Mouse (Mus musculus) ZHBTc4 (cell line): ENCODE measurements around the gene Zfp36l1.

ENCODE experiments used
- DNase-seq: peaks from one replicate; pipeline ENCODE4 v3.0.0-alpha.2; 2011; ENCODE audit warnings: low read depth, low spot score

Zfp36l1 gene

DNA sequence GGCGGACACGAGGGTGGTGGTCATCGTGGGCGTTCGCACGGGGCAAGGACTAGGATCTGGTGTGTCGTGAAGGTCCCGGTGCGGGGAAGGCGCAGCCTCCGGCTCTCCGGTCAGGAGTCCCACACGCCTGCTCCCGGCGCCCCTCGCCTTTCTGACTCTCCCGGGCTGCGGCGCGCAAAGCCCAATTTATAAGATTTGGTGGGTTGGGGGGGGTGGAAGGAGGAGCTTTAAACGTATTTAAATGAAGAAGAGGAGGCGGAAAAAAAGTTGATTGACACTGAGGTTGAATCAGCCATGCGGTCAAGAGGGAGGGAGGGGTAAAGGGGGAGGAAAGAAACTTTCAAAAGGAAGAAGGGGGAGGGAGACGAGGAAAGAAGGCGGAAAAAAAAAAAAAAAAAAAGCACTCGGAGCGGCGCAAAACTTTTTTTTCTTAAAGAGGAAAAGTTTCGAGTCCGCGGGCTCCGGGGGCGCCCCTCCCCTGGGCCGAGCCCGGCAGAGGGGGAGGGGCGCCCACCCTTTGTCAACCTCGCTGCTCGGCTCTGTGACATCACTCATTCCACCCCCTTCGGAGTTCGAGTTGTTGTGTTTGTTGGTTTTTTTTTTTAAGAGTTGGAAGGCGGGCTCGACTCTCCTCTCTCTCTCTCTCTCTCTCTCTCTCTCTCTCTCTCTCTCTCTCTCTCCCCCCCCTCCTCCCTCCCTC lies at the start of gene Zfp36l1:
Gene Zfp36l1 (minus strand): TSS at position 162 of the 700 bp plus-strand sequence.
- DNase-seq: peak; percentile 97

DNA sequence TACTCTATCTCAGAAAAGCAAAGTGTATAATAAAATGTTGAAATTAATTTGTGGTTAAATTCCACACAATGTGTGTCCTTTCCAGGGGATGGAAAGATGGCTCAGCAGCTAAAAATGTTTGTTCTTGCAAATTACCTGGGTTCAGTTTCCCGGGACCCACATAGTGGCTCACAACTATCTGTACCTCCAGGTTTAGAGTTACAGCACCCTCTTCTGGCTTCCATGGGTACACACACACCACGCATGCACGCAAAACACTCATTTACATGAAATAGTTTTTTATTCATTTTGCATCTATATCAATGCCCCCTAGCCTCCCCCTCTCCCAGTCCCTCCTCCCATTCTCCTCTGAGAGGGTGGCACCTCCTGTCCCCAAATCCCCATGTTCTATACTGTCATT lies 49.6 kb upstream of the Zfp36l1 start:
- DNase-seq: peak; percentile 39

DNA sequence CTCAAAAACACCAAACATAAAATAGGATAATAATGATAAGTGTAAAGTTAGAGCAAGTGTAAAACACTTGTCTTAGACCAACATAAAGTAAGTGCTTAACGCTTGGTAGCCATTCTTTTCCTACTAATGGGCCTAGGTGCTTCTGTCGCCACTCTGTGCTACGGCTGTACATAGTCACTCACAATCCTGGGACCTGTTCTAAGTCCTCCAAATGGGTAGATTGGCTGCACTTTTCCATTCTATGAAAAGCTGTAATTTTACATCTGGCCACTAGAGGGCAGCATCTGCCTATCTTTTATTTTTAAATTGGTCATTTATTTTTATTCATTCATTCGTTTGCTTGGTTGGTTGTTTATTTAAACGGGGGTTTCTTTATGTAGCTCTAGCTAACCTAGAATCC lies 44.9 kb upstream of the Zfp36l1 start:
- DNase-seq: peak; percentile 48

DNA sequence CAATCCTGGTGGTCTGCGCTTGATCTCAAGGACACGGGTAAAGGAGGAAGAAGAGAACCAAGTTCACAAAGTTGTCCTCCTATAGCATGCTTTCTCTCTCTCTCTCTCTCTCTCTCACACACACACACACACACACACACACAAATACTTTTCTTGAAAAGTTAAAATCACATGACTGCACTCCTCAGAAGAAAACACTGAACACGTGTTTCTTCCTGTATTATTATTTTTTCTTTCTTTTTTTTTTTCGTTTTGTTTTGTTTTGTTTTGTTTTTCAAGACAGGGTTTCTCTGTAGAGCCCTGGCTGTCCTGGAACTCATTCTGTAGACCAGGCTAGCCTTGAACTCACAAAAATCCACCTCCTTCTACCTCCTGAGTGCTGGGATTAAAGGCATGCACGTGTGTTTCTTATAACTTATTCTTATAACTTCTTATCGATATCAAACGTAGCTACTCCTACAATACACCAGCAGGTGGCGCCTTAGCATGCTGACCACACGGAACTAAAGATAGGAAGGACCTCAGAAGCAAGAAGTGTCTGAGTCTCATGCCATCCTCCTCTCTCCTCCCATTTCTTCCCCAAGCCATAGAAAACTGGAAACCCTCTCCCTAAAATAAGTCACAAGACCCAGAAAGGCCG lies 41.0 kb upstream of the Zfp36l1 start:
- DNase-seq: peak; percentile 82

DNA sequence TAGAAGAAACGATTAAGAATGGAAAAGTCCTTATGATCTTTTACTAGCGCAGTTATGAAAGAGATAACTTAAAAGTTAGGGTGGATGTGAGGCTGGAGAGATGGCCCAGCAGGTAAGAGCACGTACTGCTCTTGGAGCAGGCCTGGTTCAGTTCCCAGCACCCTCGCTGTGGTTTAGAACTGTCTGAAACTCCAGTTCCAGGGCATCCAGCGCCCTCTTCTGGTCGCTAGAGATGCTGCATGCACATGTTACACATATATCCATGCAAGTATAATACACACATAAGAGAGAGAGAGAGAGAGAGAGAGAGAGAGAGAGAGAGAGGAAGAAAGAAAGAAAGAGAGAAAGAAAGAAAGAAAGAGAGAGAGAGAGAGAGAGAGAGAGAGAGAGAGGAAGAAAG lies 40.3 kb upstream of the Zfp36l1 start:
- DNase-seq: peak; percentile 69

DNA sequence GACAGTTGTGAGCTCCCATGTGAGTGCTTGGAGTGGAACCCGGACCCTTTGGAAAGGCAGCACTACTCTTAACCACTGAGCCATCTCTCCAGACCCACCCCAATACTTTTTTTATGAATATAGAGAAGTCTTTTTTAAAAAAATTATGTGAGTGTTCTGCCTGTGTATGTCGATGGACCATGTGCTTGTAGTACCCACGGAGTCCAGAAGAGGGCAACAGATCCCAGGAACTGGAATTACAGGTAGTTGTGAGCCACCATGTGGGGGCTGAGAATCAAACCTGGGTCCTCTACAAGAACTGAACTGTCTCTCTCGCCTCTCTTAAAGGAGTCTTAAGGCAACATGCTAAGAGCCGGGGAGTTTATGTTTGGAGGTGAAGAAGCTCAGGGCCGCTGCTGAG lies 39.0 kb upstream of the Zfp36l1 start:
- DNase-seq: peak; percentile 69

DNA sequence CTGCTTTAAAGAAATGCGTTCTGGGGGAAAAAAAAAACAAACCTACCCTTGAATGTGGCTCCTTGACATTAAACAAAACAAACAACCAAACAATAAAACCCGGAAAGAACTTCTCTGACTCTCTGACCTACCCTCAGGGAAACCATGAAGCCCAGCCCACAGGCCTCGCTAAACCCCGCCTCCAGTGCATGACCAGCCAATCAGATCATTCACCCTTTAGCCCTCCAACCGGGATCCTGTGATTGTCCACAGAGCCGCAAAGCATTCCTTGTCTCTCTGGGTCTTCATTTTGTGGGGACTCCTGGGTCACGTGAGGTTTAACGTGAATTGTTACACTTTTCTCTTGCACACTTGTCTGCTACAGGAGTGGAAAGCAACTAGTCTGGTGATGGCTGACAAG lies 37.8 kb upstream of the Zfp36l1 start:
- DNase-seq: peak; percentile 94

DNA sequence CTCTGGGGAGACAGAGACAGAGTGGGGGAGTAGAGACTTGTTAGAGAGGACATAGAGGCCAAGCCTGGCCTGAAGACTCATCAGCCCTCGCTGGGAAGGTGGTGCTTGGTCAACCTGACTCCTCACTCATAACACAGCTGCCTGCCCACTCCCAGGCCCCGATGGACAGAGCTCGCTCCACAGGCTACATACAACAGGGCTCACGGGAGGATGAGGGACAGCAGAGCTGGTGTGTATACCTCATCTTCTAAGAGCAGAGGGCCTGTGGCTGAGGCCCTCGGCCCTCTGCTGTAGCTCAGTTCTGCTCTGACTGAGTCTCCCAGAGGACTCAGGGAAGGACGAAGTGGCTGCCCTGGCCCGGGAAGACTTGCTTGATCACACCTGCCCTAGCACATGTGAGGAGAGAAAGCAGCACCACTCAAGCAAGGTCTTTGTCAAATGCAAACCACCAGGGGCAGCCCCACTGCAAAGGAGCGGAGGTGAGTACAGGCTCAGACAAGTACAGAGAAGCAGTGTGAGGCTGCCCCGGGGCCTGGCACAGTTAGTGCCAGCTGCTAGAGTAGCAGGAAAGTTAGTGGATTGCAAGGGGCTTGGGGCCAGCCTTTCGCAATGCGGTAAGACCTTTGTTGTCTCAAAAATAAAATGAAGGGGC lies 34.9 kb upstream of the Zfp36l1 start:
- no peak for DNase-seq

DNA sequence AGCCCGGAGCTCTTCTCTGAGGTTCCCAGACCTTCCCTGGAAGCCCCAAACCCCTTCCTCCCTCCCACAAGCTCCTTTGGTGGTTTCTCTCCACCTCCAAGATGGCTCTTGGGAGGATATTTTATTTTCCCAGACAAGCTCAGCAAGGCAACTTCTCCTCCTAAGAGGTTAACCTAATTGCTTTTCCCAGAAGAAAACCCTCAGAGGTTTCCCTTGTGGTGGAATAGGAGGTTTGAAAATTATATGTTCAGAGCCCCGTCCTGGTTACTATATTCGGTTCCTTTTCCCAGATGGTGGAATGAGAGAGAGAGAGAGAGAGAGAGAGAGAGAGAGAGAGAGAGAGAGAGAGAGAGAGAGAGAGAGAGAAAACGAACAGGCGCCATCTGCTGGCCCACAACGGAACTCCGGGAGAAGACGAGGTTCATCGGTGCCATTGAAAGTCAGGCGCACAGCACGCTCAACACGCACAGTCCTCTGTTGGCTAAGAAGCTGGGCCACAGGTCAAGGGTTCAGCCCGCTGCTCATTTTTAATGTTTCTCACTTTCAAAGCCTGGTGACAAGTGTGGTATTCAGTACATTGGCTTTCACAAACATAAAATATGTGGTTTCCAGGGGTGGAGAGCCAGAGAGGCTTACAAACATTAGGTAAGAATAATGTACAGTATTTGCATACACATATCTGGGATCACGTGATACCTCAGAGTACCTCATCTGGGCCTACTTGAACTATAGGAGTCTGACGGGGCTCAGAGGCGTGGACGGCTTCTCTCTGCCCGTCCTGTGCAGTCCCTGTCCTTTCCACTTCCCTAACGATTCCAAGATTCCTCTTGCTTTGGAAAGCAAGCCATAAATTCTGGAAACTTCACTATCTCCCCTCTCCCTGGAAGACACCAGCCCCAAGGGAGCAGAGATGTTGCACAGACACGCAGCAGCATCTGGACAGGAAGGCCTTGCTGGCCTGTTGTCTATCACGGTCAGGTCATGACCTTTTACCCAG lies 33.7 kb upstream of the Zfp36l1 start:
- peak; percentile 88 for DNase-seq

DNA sequence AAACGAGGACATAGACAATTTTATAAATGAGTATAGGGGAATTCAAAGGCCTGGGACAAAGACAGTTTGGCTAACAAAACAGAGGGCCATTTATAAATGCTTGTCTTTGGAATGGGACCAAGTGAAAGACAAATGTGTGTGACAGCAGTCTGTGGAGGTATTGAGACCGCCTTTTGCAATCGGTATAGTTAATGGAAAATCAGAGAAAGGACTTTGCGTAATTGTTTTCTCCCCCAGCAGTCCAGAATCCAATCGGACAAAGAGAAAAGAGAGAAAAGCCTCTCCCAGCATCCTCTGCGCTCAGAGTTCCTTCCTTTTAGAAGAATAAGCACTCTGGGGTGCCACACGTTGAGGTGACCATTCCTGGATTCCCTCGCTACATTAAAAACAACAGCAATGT lies 32.6 kb upstream of the Zfp36l1 start:
- no peak for DNase-seq

DNA sequence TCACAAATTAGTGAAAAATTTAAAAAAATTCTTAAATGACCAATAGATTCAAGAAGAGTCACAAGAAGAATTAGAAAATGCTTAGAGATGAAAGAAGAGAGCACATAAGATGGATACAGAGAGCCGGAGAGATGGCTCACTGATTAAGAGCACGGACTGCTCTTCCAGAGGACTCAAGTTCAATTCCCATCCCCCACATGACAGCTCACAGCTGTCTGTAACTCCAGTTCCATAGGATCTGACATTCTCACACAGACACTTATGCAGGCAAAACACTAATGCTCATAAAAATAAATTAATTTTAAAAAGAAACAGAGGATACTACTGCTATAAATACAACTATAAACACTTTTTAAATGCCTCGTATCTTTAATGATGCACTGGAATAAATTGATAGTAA lies 32.0 kb upstream of the Zfp36l1 start:
- DNase-seq: no peak

DNA sequence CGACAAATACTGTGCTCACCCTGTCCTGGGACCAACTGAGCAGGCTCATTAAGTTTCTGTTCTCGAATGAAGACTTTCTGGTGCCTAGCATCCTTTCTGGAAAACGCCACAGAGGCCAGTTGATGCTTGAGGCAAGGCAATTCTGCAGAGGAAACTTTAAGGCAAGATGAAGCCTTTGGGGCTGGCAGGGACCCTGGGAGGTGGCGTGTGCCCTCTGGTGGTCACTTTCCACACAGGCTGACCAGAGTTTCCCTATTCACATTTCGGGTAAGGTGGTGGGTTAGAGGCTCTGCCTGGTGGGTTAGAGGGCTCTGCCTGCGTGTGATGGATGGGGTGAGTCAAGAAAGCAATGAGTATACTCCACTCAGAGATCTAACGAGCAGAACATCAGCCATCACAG lies 28.7 kb upstream of the Zfp36l1 start:
- peak; percentile 68 for DNase-seq

DNA sequence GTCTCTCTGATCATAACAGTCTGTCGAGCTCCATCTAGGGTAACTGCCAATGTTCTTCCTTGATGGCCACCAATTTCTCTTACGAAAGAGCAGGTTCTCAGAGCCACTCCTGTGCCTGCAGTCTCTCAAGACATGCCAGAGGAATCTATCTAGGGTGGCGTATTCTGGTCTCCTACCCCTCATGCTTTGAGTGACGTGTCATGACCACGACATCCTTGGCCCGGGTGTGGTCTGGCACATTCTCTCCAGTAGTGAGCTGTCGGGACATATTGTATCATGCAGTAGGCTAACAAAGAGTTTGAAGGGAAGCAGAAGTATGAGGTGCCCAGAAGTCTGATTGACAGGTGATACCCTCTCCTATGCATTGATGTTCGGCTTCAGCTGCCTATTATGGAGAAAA lies 28.2 kb upstream of the Zfp36l1 start:
- no peak for DNase-seq

DNA sequence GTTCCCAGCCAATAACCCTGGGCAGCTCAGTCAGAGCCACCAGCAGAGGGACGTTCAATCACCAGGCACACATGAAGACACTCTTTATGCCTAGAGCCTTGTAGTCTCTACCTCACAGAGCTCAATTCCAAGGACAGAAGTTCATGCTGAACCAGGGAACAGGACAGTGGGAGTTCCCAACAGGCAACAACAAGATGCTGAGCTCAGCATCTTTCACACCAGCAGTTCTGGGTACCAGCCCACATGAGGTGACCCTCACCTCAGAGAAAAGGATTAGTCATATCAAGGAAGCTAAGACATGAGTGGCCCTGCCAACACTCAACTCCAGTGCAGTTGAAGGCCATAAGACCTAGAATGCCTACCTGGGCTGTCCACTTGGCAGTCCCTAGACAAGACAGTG lies 24.9 kb upstream of the Zfp36l1 start:
- no peak for DNase-seq

DNA sequence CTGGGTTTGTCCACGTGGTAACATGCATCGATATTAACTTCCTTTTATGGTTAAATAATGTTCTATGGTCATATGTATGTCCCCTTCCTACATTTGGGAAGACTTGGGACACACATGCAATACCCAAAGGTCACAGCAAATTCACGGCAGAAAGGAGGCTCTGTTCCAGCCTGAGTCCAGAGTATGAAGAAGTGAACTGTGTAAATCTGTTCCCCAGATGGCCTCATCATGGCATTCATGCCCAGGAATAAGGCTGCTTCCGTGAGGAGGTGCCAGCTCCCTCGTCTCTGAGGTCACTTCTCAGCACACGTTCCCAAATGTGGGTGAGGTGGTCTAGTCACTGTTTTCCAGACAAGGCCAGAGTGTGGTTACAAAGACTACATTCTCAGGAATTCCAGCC lies 24.4 kb upstream of the Zfp36l1 start:
- no peak for DNase-seq

DNA sequence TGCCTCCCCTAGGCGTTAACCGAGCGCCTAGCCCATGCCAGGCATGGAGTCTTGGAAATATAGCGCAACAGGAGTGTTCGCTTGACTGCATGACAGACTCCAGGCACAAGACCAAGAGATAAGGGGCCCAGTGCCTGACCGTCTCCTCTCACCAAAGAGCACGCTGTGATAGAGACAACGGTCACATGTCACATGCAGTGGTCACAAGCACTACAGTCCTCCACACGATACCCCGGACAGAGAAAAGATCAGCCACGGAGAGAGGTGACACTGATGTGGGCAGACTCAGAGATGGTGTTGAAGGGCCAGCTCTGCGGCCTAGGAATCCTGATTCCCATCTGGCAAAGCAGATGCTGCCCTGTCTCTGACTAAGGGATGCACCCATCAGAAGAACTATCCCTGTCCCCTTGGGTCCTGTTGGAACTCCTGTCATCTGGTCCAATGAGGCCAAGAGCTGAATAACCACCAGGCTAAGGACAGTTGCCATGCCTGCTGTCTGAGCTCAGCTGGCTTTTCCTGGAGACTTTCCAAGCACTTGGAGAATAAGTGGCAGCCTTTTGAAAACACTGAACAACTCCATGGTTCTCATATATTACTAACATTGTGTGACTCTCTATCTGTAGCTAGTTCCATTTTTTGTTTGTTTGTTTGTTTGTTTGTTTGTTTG lies 23.6 kb upstream of the Zfp36l1 start:
- no peak for DNase-seq

DNA sequence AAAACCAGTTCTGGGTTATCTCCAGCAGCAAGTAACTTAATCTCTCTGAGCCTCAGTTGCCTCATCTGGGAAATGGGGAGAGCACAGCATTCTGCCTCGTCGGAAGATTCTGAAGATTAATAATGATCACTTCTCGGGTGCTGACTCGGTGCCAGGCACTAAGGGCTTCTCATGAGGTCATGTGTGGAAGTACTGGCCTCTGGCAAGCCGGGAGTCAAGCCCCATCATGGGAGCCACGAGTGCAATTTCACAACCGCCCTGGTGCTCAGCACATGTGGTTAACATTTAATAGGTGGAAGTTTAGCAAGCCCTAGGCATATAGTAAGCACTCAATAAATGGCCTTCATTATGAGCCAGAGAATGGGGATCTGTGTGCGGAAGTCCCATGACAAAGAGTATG lies 22.4 kb upstream of the Zfp36l1 start:
- no peak for DNase-seq

DNA sequence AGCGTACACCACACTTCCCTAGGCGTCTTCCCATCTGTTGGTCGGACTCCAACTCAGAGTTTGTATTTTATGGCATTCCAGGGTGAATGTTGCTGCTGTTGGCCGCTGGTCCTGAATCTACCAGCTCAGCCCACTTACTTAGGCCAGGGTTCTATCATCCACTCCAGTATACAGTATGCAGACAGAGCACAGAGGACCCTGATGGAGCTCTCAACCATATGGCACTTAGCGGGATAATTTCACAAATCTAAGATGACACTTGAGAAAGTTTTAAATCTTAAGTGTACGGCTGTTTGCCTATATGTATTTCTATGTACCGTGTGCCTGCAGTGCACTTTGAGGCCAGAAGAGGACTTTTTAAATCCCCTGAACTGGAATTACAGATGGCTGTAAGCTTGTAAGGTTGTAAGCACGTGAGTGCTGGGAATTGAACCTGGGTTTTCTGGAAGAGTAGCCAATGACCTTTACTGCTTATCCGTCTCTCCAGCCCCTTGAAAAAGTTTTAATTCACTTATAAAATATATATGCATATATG lies 20.3 kb upstream of the Zfp36l1 start:
- DNase-seq: peak; percentile 49

DNA sequence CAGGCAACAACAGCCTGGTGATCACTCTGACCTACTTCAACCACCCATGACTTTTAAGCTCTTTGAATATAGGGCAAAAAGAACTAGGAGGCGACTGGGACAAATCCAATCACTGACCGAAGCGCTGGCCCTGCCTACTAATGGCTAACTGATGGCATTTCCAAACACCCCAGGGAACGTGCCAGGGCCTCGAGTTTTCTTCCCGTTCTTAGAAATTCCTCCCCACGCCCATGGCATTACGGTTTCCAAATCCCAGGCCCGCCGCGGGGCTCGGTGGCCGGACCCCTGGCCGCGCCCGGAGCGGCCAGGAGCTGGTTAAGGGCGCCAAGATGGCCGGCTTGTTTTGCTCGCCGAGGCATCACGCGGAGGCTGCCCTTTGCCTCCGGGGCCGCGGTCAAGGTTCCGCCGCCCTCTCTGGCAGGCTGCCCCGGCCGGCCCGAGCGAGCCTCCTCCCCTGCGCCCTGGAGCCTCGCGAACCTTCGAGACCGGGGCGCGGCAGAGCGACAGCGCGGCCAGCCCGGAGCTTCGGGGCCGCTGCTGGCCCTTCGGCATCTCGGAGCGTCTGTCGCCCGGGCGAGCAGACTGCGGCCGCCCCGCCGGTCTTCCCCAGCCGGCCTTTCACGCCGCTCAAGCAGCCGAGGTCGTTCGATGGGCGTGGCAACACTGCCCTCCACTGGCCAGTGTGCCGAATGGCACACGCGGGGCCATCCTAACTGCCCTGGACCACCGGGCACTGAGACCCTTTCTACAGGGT lies 19.6 kb upstream of the Zfp36l1 start:
- DNase-seq: peak; percentile 92
